Mouse (Mus musculus) granulocyte monocyte progenitor cell, adult 5-6 weeks (primary cell): ENCODE results near the gene Tspan2. TPM values are rescaled to one million over a fixed set of nuclear protein-coding genes. Genes with fewer than 3 reads are reported as not detected.

Source experiments
- ATAC-seq: replicated peaks from 2 replicates; pipeline ENCODE4 v1.8.0; 2016; ENCODE audit warnings: mild to moderate bottlenecking, moderate TSS enrichment, inconsistent platforms; ENCODE audit not compliant: poor library complexity, severe bottlenecking
- total RNA-seq, 2 experiments: library from RNA; stranded (forward) in 1 of 2; stranded (reverse) in 1 of 2; fragments of 200-712, 200-1000 nt in 1 of 2; fragments of >200 nt in 1 of 2; fragmentation: Nextera tagmentation in 1 of 2; gene quantifications; 2 replicates each; pipeline ENCODE4 v1.2.3; 2014 to 2017

Tspan2 gene
- total RNA-seq (2014; fragmentation: Nextera tagmentation) (27.8 and 30.1 TPM in 2 replicates), total RNA-seq (2017) (18.4 and 19.9 TPM in 2 replicates)

GRCm38 (mm10) chr3:102734313-102735030, at the start of gene Tspan2:
TSS of gene Tspan2 (plus strand) at chr3:102734529.
- peak; percentile 38 for ATAC-seq

- no peak for ATAC-seq
These were observed 47.5 kb upstream of the Tspan2 start for GRCm38 (mm10) chr3:102686861-102687260.

DNA sequence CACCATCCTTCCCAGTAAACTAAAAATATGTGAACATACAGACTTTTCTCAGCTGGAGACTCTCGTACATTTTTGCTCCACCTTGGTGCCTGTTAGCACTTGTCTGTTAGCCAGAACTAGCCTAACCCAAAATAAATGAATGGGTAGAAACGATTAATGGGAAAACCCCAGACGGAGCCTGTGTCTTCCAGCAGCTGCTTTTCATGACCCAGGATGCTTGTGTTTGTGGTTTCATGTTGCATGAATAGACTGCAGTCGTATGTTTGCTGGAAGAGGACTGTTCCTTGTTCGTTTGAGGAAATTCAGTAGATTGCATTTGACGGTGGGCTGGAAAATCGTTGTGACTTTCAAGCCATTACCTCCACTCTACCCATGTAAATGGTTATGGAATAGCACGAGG, 46.5 kb upstream of the Tspan2 start:
- no peak for ATAC-seq

DNA sequence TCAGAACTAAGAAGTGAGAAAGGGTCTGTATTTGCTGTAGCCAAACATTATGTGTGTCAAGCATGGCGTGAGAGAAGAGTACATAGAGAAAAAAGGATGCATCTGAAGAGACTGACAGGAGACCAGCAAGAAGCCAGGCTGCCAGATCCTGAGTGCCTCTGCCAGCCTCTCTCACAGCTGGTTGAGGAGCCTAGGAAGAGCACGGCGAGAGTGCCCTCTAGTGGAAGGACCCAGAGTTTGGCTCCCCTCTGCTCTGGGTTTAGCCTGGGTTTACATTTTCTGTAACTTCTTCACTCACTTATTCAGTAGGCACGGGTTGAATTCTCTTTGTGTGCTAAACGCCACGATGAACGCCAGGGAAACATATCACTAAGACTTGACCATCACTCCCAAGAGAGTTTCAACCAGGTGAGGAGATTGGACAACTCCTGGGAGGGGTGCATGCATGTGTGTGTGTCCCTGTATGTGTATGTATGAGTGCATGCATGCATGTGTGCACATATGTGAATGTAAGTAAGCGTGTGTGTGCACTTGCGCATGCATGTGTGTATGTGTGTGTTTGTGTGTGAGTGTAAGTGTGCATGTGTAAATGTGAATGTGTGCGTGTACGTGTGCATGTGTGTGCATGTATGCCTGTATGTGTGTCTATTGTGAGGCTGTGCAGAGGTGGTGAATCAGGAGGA, 42.4 kb upstream of the Tspan2 start:
- peak; percentile 77 for ATAC-seq

- ATAC-seq = no peak
These were observed 41.5 kb upstream of the Tspan2 start for GRCm38 (mm10) chr3:102692758-102693325.

- ATAC-seq = no peak
These were observed 36.2 kb upstream of the Tspan2 start for GRCm38 (mm10) chr3:102698127-102698526.

- ATAC-seq = no peak
These were observed 33.0 kb upstream of the Tspan2 start for GRCm38 (mm10) chr3:102701303-102701702.

GRCm38 (mm10) chr3:102701902-102702544, 32.3 kb upstream of the Tspan2 start:
- peak; percentile 98 for ATAC-seq

GRCm38 (mm10) chr3:102704001-102704401, 30.3 kb upstream of the Tspan2 start:
- no peak for ATAC-seq

DNA sequence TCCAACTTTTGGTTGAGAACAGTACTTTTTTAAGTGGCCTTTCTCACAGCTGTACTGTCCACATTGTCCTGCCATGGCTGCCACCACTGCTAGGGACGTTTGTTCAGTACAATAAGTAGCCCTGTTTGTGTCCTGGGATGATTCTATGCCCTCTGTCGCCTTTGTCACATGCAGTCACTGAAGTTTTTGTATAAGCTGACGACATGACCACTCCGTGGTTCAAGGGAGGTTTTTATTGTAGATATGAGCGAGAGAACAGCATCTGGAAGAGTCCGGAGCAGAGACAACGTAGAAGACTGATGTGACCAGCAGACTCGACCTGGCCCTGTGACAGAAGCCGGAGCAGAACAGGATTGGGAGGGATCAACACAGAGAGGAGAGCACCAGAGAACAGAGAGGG, 25.7 kb upstream of the Tspan2 start:
- ATAC-seq = no peak

- peak; percentile 87 for ATAC-seq
These were observed 19.2 kb upstream of the Tspan2 start for GRCm38 (mm10) chr3:102715066-102715584.

DNA sequence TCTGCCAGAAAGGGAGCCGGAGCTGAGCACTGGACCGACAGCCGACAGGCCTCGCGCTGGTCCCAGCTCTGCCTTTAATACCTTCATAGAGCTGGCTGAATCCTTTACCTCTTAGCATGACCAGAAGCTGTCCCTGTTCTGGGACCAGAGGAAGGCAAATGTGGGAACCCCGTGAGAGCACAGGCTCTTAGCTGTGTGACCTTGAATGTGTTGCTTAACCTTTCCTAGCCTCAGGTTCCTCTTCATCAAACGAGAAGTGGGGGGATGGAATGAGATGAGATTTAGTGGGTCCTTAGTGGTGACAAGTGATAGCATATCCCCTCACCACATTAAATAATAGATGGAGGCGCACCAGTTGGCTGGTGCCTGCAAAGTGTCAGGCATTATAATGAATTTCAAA, 18.5 kb upstream of the Tspan2 start:
- ATAC-seq = peak; percentile 59

GRCm38 (mm10) chr3:102717586-102718285, 16.6 kb upstream of the Tspan2 start:
- no peak for ATAC-seq

- no peak for ATAC-seq
These were observed 11.2 kb upstream of the Tspan2 start for GRCm38 (mm10) chr3:102723154-102723553.

- peak; percentile 74 for ATAC-seq
These were observed 10.3 kb upstream of the Tspan2 start for GRCm38 (mm10) chr3:102723841-102724570.

GRCm38 (mm10) chr3:102724798-102725459, 9.4 kb upstream of the Tspan2 start:
- ATAC-seq = no peak

GRCm38 (mm10) chr3:102729416-102729815, 4.9 kb upstream of the Tspan2 start:
- ATAC-seq = no peak

GRCm38 (mm10) chr3:102731112-102731511, 3.2 kb upstream of the Tspan2 start:
- ATAC-seq = no peak

DNA sequence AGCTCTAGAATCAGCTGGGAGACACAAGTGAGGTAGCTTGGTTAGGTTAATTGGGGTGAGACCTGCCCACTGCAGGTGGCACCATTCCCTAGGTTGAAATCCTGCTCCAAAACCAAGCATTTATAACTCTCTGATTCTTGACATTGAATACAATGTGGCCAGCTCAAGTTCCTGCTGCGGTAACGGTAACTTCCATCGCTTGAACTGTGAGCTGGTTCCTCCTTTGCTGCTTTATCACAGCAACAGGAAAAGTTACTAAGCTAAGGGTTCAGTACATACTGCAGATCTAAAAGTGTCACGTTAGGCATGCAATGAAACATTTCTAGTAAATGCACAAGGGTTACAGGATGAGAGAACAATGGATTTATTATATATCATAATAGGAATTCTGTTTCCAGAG, 1.7 kb upstream of the Tspan2 start:
- ATAC-seq = peak; percentile 34
